Mouse (Mus musculus) spleen, adult 2 months (tissue): ENCODE data around the gene Tapbpl. TPM values are rescaled to one million over a fixed set of nuclear protein-coding genes. Genes with fewer than 3 reads are reported as not detected.

Experiments used
- DNase-seq, 2 experiments: peaks; one replicate each; pipeline versions ENCODE4 v3.0.0 to v3.0.0-alpha.2; 2012 to 2021; ENCODE audit warnings: low spot score in 2 of 2, low read depth in 1 of 2
- H3K27ac ChIP-seq: fragments of 200-500 bp; 2 replicates; pipeline ENCODE4 v1.5.1; 2012; ENCODE audit warnings: low read length, inconsistent platforms; ENCODE audit not compliant: insufficient read depth
- H3K27me3 ChIP-seq: fragments of 200-500 bp; 2 replicates; pipeline ENCODE4 v1.6.1; 2012; ENCODE audit warnings: mild to moderate bottlenecking, moderate library complexity, low read length, inconsistent platforms; ENCODE audit not compliant: control insufficient read depth, insufficient read depth
- H3K36me3 ChIP-seq: fragments of 200-500 bp; 2 replicates; pipeline ENCODE4 v1.6.1; 2012; ENCODE audit warnings: mild to moderate bottlenecking, low read length, inconsistent platforms; ENCODE audit not compliant: control insufficient read depth, insufficient read depth
- H3K4me1 ChIP-seq: fragments of 200-500 bp; 2 replicates; pipeline ENCODE4 v1.6.1; 2011; ENCODE audit warnings: inconsistent platforms; ENCODE audit not compliant: control insufficient read depth, insufficient read depth, insufficient read length
- H3K4me3 ChIP-seq: fragments of 200-500 bp; 2 replicates; pipeline ENCODE4 v1.5.1; 2011; ENCODE audit warnings: mild to moderate bottlenecking, inconsistent platforms; ENCODE audit not compliant: insufficient read depth, insufficient read length; ENCODE audit errors: extremely low read depth
- CTCF ChIP-seq: fragments of 200-500 bp; IDR thresholded peaks from 2 replicates; pipeline ENCODE4 v1.5.1; 2011; ENCODE audit warnings: mild to moderate bottlenecking, inconsistent platforms; ENCODE audit not compliant: insufficient read depth, insufficient read length, insufficient replicate concordance; ENCODE audit errors: extremely low read depth
- POLR2A ChIP-seq: fragments of 200-500 bp; IDR thresholded peaks from 2 replicates; pipeline ENCODE4 v1.6.1; 2011; ENCODE audit warnings: low read depth, low read length, inconsistent platforms
- WGBS: fragments of 180-500 bp; shearing (Covaris S2); methylation state at CpG from one replicate; pipeline ENCODE4 v1.1.7; 2018; 5-methylcytosine and 5-hydroxymethylcytosine counted together
- polyA plus RNA-seq: library from polyadenylated mRNA; depleted of rRNA; stranded (reverse); fragments of >200 nt; gene quantifications from 2 replicates; pipeline ENCODE4 v1.2.3, GENCODE M21; 2012; rRNA removed

Gene Tapbpl
- 24.4 and 38.0 TPM in 2 replicates for polyA plus RNA-seq

- peaks cover 22% of the 10 kb centered on the region for H3K36me3 ChIP-seq
- no peaks in the 10 kb centered on the region for H3K27me3 ChIP-seq
- H3K4me1 ChIP-seq: peaks cover 9% of the 10 kb centered on the region; the same call in 1 of the 2 replicates
- H3K4me3 ChIP-seq: peak within 1 kb of the TSS; percentile 88
- TF ChIP-seq CTCF (no peak), POLR2A (no peak; the same call in none of the 2 replicates)
- DNase-seq: peak; percentile 51 to 66
- under 1% methylated on average over 16 of the region's 16 CpGs for WGBS
- H3K27ac ChIP-seq: peak within 1 kb of the TSS; percentile 98
These were observed at the start of gene Tapbpl for GRCm38 (mm10) chr6:125231117-125232044. Gene Tapbpl (minus strand): TSS chr6:125231860.

- Histone ChIP-seq H3K4me1 (no peaks in the 10 kb centered on the region; the same call in 1 of the 2 replicates), H3K4me3 (no peak overlapping the region), H3K36me3 (no peaks in the 10 kb centered on the region), H3K27me3 (no peaks in the 10 kb centered on the region; the same call in 1 of the 2 replicates), H3K27ac (no peak overlapping the region)
- no peak for DNase-seq
- TF ChIP-seq CTCF (no peak), POLR2A (no peak)
- 47% methylated on average over 8 of the region's 8 CpGs for WGBS
These were observed 48.1 kb upstream of the Tapbpl start for GRCm38 (mm10) chr6:125279729-125280128.

GRCm38 (mm10) chr6:125274841-125275563 lies 43.3 kb upstream of the Tapbpl start:
- TF ChIP-seq CTCF (peak; percentile 22; the same call in 1 of the 2 replicates), POLR2A (no peak)
- no peak for DNase-seq
- H3K27ac ChIP-seq: no peak overlapping the region
- H3K36me3 ChIP-seq: no peaks in the 10 kb centered on the region
- H3K27me3 ChIP-seq: no peaks in the 10 kb centered on the region
- WGBS: 59% methylated on average over 15 of the region's 15 CpGs
- H3K4me3 ChIP-seq: no peak overlapping the region
- peaks cover 2% of the 10 kb centered on the region; the same call in 1 of the 2 replicates for H3K4me1 ChIP-seq

GRCm38 (mm10) chr6:125272228-125272785 lies 40.6 kb upstream of the Tapbpl start:
- Histone ChIP-seq H3K4me1 (peaks cover 2% of the 10 kb centered on the region; the same call in 1 of the 2 replicates), H3K27ac (peak overlapping the region; percentile 96), H3K36me3 (no peaks in the 10 kb centered on the region), H3K27me3 (no peaks in the 10 kb centered on the region), H3K4me3 (peak overlapping the region; percentile 31; the same call in 1 of the 2 replicates)
- DNase-seq: peak; percentile 26 to 79
- TF ChIP-seq CTCF: no peak
- TF ChIP-seq POLR2A: no peak
- WGBS: 49% methylated on average over 10 of the region's 10 CpGs

- TF ChIP-seq POLR2A: no peak
- TF ChIP-seq CTCF: peak; percentile 92; the same call in 1 of the 2 replicates
- 8% methylated on average over 17 of the region's 17 CpGs for WGBS
- peak; percentile 82 for DNase-seq
- peaks cover 2% of the 10 kb centered on the region; the same call in 1 of the 2 replicates for H3K4me1 ChIP-seq
- H3K4me3 ChIP-seq: peak overlapping the region; percentile 24; the same call in 1 of the 2 replicates
- peak overlapping the region; percentile 96 for H3K27ac ChIP-seq
- no peaks in the 10 kb centered on the region for H3K36me3 ChIP-seq
- H3K27me3 ChIP-seq: no peaks in the 10 kb centered on the region
These were observed 40.0 kb upstream of the Tapbpl start for GRCm38 (mm10) chr6:125271455-125272227.

GRCm38 (mm10) chr6:125268799-125269198 lies 37.1 kb upstream of the Tapbpl start:
- no peaks in the 10 kb centered on the region for H3K36me3 ChIP-seq
- WGBS: 74% methylated on average over 6 of the region's 6 CpGs
- no peak overlapping the region for H3K4me3 ChIP-seq
- H3K4me1 ChIP-seq: peaks cover 2% of the 10 kb centered on the region; the same call in 1 of the 2 replicates
- DNase-seq: no peak
- no peaks in the 10 kb centered on the region for H3K27me3 ChIP-seq
- no peak overlapping the region for H3K27ac ChIP-seq
- TF ChIP-seq POLR2A: no peak
